In the genomic region with DNA sequence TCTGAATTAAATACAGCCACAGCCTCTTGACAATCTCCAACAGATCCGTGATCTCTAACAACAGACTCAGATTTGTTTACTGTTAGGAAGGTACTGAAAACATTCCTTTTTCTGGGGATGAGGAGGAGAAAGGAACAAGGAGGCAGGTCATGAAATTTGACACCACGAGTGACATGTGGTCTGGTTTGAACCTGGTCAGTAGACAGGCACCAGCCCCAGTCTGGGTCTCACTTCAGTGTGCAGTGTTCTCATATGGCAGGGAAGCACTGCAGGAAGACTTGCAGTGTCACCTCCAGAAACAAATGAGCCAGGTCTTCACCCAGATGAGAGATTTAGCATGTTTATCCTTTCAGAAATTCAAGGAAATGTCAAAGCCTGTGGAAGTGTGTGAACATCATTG, we compare ENCODE assay signal across 15 mouse cellular contexts.
DNase-seq lines count a peak whose midpoint lies in the region; ATAC-seq and TF ChIP-seq lines count a peak whose summit lies in the region.
"Had no signal": no experiment of that assay in that cellular context is flagged by ENCODE, and none has a peak within 500 bp of the region (broad histone marks: within the 10 kb centered on the region; RNA-seq: fewer than 3 reads in every experiment).

No protein-coding gene starts in this region.

- H3K4me2 ChIP-seq in hindbrain, postnatal 0 days (ENCODE audit: low read depth, low read length), result no peak overlapping the region
- no peak overlapping the region for H3K4me2 ChIP-seq in hindbrain, embryonic 14.5 days (replicated peaks)
- H3K4me2 ChIP-seq in embryonic facial prominence, embryonic 11.5 days (ENCODE audit: low read depth, low read length), result no peak overlapping the region
- H3K4me2 ChIP-seq: embryonic facial prominence, embryonic 13.5 days; heart, embryonic 13.5 days; midbrain, embryonic 12.5 days had no signal

- no peak overlapping the region for H3K9ac ChIP-seq in hindbrain, postnatal 0 days (replicated peaks; ENCODE audit: low read length)
- H3K9ac ChIP-seq in hindbrain, embryonic 14.5 days, result no peak overlapping the region
- no peak overlapping the region for H3K9ac ChIP-seq in embryonic facial prominence, embryonic 11.5 days (replicated peaks; ENCODE audit: low read length)
- H3K9ac ChIP-seq: embryonic facial prominence, embryonic 13.5 days; heart, embryonic 13.5 days; liver, postnatal 0 days; midbrain, embryonic 12.5 days had no signal

- 0 out of 2 replicates have a peak, but pooled peaks cover 4% of the 10 kb centered on the region for H3K4me1 ChIP-seq in hindbrain, postnatal 0 days (ENCODE audit: insufficient read depth, low read length)
- H3K4me1 ChIP-seq in hindbrain, embryonic 14.5 days (replicated peaks; ENCODE audit: control insufficient read depth, insufficient read depth, low read length), result no peaks in the 10 kb centered on the region; the same call in 1 of the 2 replicates
- H3K4me1 ChIP-seq in embryonic facial prominence, embryonic 11.5 days (ENCODE audit: control insufficient read depth, insufficient read depth, low read length), result no peaks in the 10 kb centered on the region
- H3K4me1 ChIP-seq: midbrain, embryonic 12.5 days had no signal

- no peak for TF ChIP-seq CTCF in hindbrain, postnatal 0 days (IDR thresholded peaks at IDR 0.05; ENCODE audit: low read depth)

- peak overlapping the region; percentile 29; the same call in 1 of the 2 replicates for H3K27ac ChIP-seq in hindbrain, postnatal 0 days
- H3K27ac ChIP-seq in hindbrain, embryonic 14.5 days, result no peak overlapping the region
- no peak overlapping the region for H3K27ac ChIP-seq in embryonic facial prominence, embryonic 11.5 days (replicated peaks; ENCODE audit: low read depth, low read length)
- H3K27ac ChIP-seq: embryonic facial prominence, embryonic 13.5 days; heart, embryonic 13.5 days; midbrain, embryonic 12.5 days; stomach, postnatal 0 days had no signal

- no peaks in the 10 kb centered on the region for H3K9me3 ChIP-seq in hindbrain, postnatal 0 days (ENCODE audit: low read length)
- no peaks in the 10 kb centered on the region for H3K9me3 ChIP-seq in hindbrain, embryonic 14.5 days (ENCODE audit: control insufficient read depth, low read length)
- no peaks in the 10 kb centered on the region for H3K9me3 ChIP-seq in embryonic facial prominence, embryonic 11.5 days (replicated peaks; ENCODE audit: control insufficient read depth, low read length)
- H3K9me3 ChIP-seq: embryonic facial prominence, embryonic 13.5 days; heart, embryonic 13.5 days; midbrain, embryonic 12.5 days had no signal

- DNase-seq in frontal cortex, postnatal 14 days (ENCODE audit: low spot score in 2 of 2), result no peak
- DNase-seq in hindbrain, postnatal 0 days (ENCODE audit: low spot score), result no peak
- no peak for DNase-seq in hindbrain, embryonic 14.5 days (ENCODE audit: low spot score)
- DNase-seq in embryo, embryonic 10.5 days (ENCODE audit: low spot score), result peak; percentile 52
- DNase-seq in embryonic facial prominence, embryonic 11.5 days (ENCODE audit: low spot score), result peak; percentile 46
- DNase-seq in testis, postnatal 10 days (ENCODE audit: low spot score), result no peak
- DNase-seq: kidney, postnatal 14 days; liver, postnatal 0 days; retina, postnatal 1 day; thymus, postnatal 14 days had no signal

- no peaks in the 10 kb centered on the region for H3K36me3 ChIP-seq in hindbrain, postnatal 0 days (ENCODE audit: insufficient read depth, low read length)
- H3K36me3 ChIP-seq in hindbrain, embryonic 14.5 days (replicated peaks; ENCODE audit: control insufficient read depth, insufficient read depth), result no peaks in the 10 kb centered on the region
- no peaks in the 10 kb centered on the region for H3K36me3 ChIP-seq in embryonic facial prominence, embryonic 11.5 days (replicated peaks; ENCODE audit: control insufficient read depth, insufficient read depth, low read depth, low read length)
- H3K36me3 ChIP-seq: embryonic facial prominence, embryonic 13.5 days; heart, embryonic 13.5 days; midbrain, embryonic 12.5 days had no signal

- no peak overlapping the region for H3K4me3 ChIP-seq in hindbrain, postnatal 0 days (ENCODE audit: low read length)
- H3K4me3 ChIP-seq in hindbrain, embryonic 14.5 days (replicated peaks; ENCODE audit: low read length), result no peak overlapping the region
- no peak overlapping the region for H3K4me3 ChIP-seq in embryonic facial prominence, embryonic 11.5 days (ENCODE audit: low read depth, low read length)
- H3K4me3 ChIP-seq: embryonic facial prominence, embryonic 13.5 days; heart, embryonic 13.5 days; midbrain, embryonic 12.5 days had no signal

- 69% methylated on average over 2 of the region's 2 CpGs for WGBS in hindbrain, postnatal 0 days
- WGBS in hindbrain, embryonic 14.5 days, result 65% methylated on average over 2 of the region's 2 CpGs
- 39% methylated on average over 2 of the region's 2 CpGs for WGBS in embryonic facial prominence, embryonic 11.5 days

- H3K27me3 ChIP-seq in hindbrain, postnatal 0 days (ENCODE audit: insufficient read depth, low read length), result no peaks in the 10 kb centered on the region
- no peaks in the 10 kb centered on the region for H3K27me3 ChIP-seq in hindbrain, embryonic 14.5 days (ENCODE audit: control insufficient read depth, insufficient read depth, low read length)
- no peaks in the 10 kb centered on the region for H3K27me3 ChIP-seq in embryonic facial prominence, embryonic 11.5 days (ENCODE audit: control insufficient read depth, insufficient read depth, low read length)
- H3K27me3 ChIP-seq: embryonic facial prominence, embryonic 13.5 days; heart, embryonic 13.5 days; midbrain, embryonic 12.5 days had no signal

- 0 out of 2 replicates have a peak, but pooled peaks have one; percentile 3 for ATAC-seq in frontal cortex, adult (ENCODE audit: low TSS enrichment)
- ATAC-seq in hindbrain, postnatal 0 days, result no peak
- ATAC-seq in hindbrain, embryonic 14.5 days (ENCODE audit: low FRiP score), result no peak
- ATAC-seq in embryonic facial prominence, embryonic 11.5 days (replicated peaks; ENCODE audit: insufficient number of reproducible peaks, low FRiP score, low TSS enrichment, low read depth), result no peak; the same call in 1 of the 2 replicates
- ATAC-seq: liver, postnatal 0 days had no signal

Comparison
In these comparisons a context has a peak if more than half of its experiments do, and no peak if none do; other contexts are left out.
1. DNase-seq: peak in embryo, embryonic 10.5 days (single experiment) and embryonic facial prominence, embryonic 11.5 days (single experiment); none in frontal cortex, postnatal 14 days (0 of 2), hindbrain, postnatal 0 days (single experiment), hindbrain, embryonic 14.5 days (single experiment) and testis, postnatal 10 days (single experiment).